Mouse (Mus musculus): ENCODE data around the gene Tdpoz1. TPM values are rescaled to one million over a fixed set of nuclear protein-coding genes. Genes with fewer than 3 reads are reported as not detected.
"Not testable (repeated sequence)": the region's sequence is repeated elsewhere in the genome, so short reads cannot be mapped to it uniquely, and the experiment has no call there.

The Tdpoz1 gene
- polyA plus RNA-seq (2016; fragmentation: Nextera tagmentation; extraction: Ambion mirVana): not detected in 2 replicates

- H3K9me3 ChIP-seq; H3K9ac ChIP-seq; H3K4me2 ChIP-seq (replicated peaks); H3K4me3 ChIP-seq; ATAC-seq (ENCODE audit: low FRiP score, low read depth); H3K36me3 ChIP-seq; H3K4me1 ChIP-seq; H3K27ac ChIP-seq; H3K27me3 ChIP-seq (replicated peaks): not testable (repeated sequence)
- WGBS: 94% methylated on average over 3 of the region's 4 CpGs
Observed at GRCm38 (mm10) chr3:93676210-93676609, at the start of gene Tdpoz1. Tdpoz1 (minus strand) TSS chr3:93676310.

DNA sequence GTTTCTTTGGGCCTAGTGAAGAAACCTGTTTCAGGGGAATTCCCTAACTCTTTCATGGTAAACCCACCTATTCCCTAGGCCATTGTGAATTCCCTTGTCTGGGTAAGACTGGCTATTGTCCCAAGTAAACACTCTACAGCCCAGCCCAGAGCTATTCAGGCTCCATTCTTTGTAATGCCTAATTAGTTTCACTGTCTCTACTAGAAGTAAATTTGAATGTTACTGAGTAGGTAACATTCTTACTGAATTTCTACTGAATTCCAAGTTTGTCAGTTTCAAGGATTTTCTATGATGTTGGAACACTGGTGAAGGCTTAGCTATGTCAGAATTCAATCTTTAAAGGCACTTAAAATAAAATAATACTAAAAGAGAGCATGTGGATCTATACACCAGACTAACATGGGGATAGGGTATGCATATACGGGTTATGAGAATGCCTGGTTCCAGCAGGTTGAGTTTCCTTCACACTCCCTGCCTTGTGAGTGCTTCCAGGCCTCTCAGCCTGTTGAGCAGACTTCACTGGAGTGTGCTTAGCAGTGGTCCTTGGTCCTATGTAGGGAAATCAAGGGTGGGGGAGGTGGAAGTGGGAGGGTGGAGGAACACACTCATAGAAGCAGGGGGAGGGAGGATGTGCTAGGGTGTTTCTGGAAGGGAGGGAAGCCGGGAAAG lies 33.0 kb upstream of the Tdpoz1 start:
- WGBS: 87% methylated on average over 2 of the region's 2 CpGs
- H3K4me3 ChIP-seq; ATAC-seq (ENCODE audit: low FRiP score, low read depth); H3K27me3 ChIP-seq (replicated peaks); H3K4me2 ChIP-seq (replicated peaks); H3K36me3 ChIP-seq; H3K9ac ChIP-seq; H3K27ac ChIP-seq; H3K9me3 ChIP-seq; H3K4me1 ChIP-seq: not testable (repeated sequence)

DNA sequence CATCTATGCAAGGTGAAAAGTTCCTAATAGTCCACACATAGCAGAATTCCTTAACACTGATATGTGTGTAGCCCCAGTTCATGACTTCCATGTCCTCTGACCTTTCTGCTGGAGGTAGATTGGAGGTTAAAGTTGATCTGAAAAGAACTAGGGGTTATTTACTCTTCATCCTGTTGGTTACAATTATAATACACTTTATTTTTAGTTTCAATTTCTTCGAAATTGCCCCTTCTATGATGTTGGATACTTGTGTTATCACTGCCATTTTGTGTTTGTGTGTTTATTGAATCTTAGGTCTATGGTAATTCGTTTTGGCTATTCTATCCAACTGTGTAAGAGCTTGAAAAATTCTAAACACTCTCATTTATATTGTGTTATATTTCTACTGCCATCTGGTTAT lies 16.9 kb upstream of the Tdpoz1 start, which contains the start of gene Gm37596:
Gene Gm37596 (minus strand): TSS at position 101 of the 400 bp plus-strand sequence.
- not testable (repeated sequence) for ATAC-seq (ENCODE audit: low FRiP score, low read depth); H3K9me3 ChIP-seq; H3K27ac ChIP-seq; H3K4me2 ChIP-seq (replicated peaks); H3K9ac ChIP-seq; H3K36me3 ChIP-seq; H3K4me1 ChIP-seq; H3K4me3 ChIP-seq; H3K27me3 ChIP-seq (replicated peaks)
- 67% methylated on average over 1 of the region's 2 CpGs for WGBS

GRCm38 (mm10) chr3:93670805-93671503 lies 5.2 kb downstream of the Tdpoz1 start:
- WGBS: 81% methylated on average over 6 of the region's 6 CpGs
- H3K9ac ChIP-seq; H3K4me2 ChIP-seq (replicated peaks); H3K4me3 ChIP-seq; H3K27me3 ChIP-seq (replicated peaks); H3K36me3 ChIP-seq; H3K4me1 ChIP-seq; ATAC-seq (ENCODE audit: low FRiP score, low read depth); H3K27ac ChIP-seq; H3K9me3 ChIP-seq: not testable (repeated sequence)

DNA sequence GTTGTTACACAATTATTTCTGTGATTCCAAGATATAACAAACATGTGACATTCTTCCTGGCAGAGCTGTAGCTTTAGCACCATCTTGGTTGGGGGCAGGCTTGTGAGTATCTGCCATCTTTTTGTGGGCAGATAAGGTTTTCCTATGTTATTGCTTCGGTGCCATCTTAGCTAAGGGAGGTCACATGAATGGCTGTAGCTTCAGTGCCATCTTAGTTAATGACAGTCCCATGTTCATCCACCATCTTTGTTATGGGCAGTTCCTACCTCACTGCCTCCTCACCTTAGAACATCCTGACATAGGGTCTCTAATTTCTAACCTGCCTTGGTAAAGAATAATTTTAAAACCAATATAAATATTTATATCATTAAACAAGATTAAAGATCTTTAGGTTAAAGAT lies 21.9 kb downstream of the Tdpoz1 start:
- no peaks in the 10 kb centered on the region for H3K36me3 ChIP-seq
- H3K4me3 ChIP-seq: no peak overlapping the region
- no peaks in the 10 kb centered on the region for H3K9me3 ChIP-seq
- H3K27ac ChIP-seq: no peak overlapping the region
- WGBS: 69% methylated on average over 1 of the region's 1 CpGs
- ATAC-seq (ENCODE audit: low FRiP score, low read depth): no peak
- no peaks in the 10 kb centered on the region for H3K27me3 ChIP-seq (replicated peaks)
- no peak overlapping the region for H3K9ac ChIP-seq
- H3K4me1 ChIP-seq: no peaks in the 10 kb centered on the region
- H3K4me2 ChIP-seq (replicated peaks): no peak overlapping the region

DNA sequence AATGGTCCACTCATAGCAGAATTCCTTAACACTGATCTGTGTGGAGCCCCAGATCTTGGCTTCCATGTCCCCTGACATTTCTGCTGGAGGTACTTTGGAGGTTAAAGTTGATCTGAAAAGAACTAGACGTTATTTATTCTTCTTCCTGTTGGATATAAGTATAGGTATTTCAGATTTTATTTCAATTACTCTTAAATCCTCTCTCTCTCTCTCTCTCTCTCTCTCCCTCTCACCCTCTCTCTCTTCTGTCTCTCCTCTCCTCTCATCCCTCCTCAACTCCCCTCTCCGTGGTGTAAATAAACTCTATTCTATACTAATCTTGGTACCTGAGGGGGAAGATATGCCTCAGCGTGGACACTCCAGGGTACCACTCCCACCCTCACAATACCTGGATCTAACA lies 23.5 kb downstream of the Tdpoz1 start, which contains the start of gene Tdpoz2:
Gene Tdpoz2 (minus strand): TSS at position 101 of the 400 bp plus-strand sequence.
- no peak for ATAC-seq (ENCODE audit: low FRiP score, low read depth)
- Histone ChIP-seq H3K9me3 (no peaks in the 10 kb centered on the region), H3K27ac (no peak within 1 kb of the TSS), H3K4me3 (no peak within 1 kb of the TSS), H3K9ac (no peak within 1 kb of the TSS), H3K27me3 (replicated peaks) (no peaks in the 10 kb centered on the region), H3K4me1 (no peaks in the 10 kb centered on the region), H3K4me2 (replicated peaks) (no peak within 1 kb of the TSS), H3K36me3 (no peaks in the 10 kb centered on the region)
- WGBS: 89% methylated on average over 3 of the region's 3 CpGs

DNA sequence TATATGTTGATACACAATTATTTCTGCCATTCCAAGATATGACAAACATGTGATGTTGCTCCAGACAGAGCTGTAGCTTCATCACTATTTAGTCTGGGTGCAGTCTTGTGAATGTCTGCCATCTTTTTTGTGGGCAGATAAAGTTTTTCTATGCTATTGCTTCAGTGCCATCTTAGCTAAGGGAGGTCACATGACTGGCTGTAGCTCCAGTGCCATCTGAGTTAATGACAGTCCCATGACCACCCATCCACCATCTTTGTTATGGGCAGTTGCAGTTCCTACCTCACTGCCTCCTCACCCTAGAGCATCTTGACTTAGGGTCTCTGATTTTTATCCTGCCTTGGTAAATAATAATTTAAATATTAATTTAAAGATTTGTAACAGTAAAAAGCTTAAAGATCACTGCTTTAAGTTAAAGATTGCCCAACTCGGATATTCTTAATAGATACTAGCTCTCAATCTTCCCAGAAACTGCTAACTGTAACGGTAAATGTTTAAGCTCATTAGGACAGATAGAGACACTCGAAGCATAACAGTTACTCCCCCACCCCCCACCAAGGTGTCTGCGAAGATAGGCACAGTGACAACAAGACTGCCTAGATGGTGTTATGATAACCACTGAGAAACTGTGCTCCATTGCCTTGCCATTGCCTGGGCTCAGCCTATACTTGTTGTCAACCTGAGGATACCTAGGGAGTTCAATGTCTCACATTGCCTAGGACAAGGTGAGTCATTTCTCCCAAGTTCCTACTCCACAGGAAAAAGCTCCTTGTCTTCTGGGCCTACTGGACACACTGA lies 45.0 kb downstream of the Tdpoz1 start:
- not testable (repeated sequence) for ATAC-seq (ENCODE audit: low FRiP score, low read depth); H3K36me3 ChIP-seq; H3K27me3 ChIP-seq (replicated peaks); H3K27ac ChIP-seq; H3K9ac ChIP-seq; H3K9me3 ChIP-seq; H3K4me2 ChIP-seq (replicated peaks); H3K4me1 ChIP-seq; H3K4me3 ChIP-seq
- 86% methylated on average over 4 of the region's 4 CpGs for WGBS

Other genes with a start within 250 kb of the Tdpoz1 start
- gene Tchh, start 234.0 kb downstream of the Tdpoz1 start, polyA plus RNA-seq (2016; fragmentation: Nextera tagmentation; extraction: Ambion mirVana): 1.6 and 1.9 TPM in 2 replicates
- not detected in 2 replicates for gene Tchhl1, start 207.6 kb downstream of the Tdpoz1 start, polyA plus RNA-seq (2016; fragmentation: Nextera tagmentation; extraction: Ambion mirVana)
- gene S100a11, start 155.8 kb downstream of the Tdpoz1 start, polyA plus RNA-seq (2016; fragmentation: Nextera tagmentation; extraction: Ambion mirVana): 324 and 328 TPM in 2 replicates
- gene S100a10, start 121.2 kb downstream of the Tdpoz1 start, polyA plus RNA-seq (2016; fragmentation: Nextera tagmentation; extraction: Ambion mirVana): 248 and 305 TPM in 2 replicates
- not detected in 2 replicates for gene Tdpoz2, start 23.6 kb downstream of the Tdpoz1 start, polyA plus RNA-seq (2016; fragmentation: Nextera tagmentation; extraction: Ambion mirVana)
- not detected in 2 replicates for gene Gm37596, start 16.8 kb upstream of the Tdpoz1 start, polyA plus RNA-seq (2016; fragmentation: Nextera tagmentation; extraction: Ambion mirVana)
- gene Gm5773, start 96.7 kb upstream of the Tdpoz1 start, polyA plus RNA-seq (2016; fragmentation: Nextera tagmentation; extraction: Ambion mirVana): not detected in 2 replicates
- gene Tdpoz4, start 120.1 kb upstream of the Tdpoz1 start, polyA plus RNA-seq (2016; fragmentation: Nextera tagmentation; extraction: Ambion mirVana): not detected in 2 replicates
- not detected in 2 replicates for gene Tdpoz3, start 149.7 kb upstream of the Tdpoz1 start, polyA plus RNA-seq (2016; fragmentation: Nextera tagmentation; extraction: Ambion mirVana)